9 mouse cellular contexts compared by ENCODE assay signal in the genomic region with DNA sequence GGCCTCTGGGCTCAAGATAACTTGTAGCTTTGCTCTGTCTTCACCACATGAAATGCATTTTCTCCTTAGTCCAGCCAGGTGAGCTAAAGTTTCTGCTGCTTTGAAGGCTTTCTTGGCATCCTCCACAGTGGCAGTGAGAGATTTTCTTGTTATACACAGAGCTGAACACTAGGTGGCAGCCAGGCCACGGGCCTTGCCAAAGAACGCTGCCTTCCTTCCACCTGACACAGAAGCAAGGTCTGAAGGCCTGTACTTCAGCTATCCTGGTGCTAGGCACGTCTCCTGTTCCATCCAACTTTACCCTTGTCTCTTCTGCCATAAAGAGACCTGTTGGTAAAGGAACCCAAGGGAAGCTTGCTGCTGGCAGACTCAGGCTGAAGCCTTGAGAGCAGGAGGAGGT. TPM values are rescaled to one million over a fixed set of nuclear protein-coding genes. Genes with fewer than 3 reads are reported as not detected.
A peak's percentile ranks its signal among the peaks of the same experiment; 100 is the strongest.
DNase-seq lines count a peak whose midpoint lies in the region; ATAC-seq lines count a peak whose summit lies in the region.
"Had no signal": no experiment of that assay in that cellular context is flagged by ENCODE, and none has a peak within 500 bp of the region (broad histone marks: within the 10 kb centered on the region; RNA-seq: fewer than 3 reads in every experiment).

No protein-coding gene starts in this region.

- no peak for ATAC-seq in embryonic facial prominence, embryonic 11.5 days (replicated peaks; ENCODE audit: insufficient number of reproducible peaks, low FRiP score, low TSS enrichment, low read depth)
- ATAC-seq in hindbrain, embryonic 13.5 days (ENCODE audit: low FRiP score) = peak; percentile 63; the same call in 1 of the 2 replicates

- no peak overlapping the region for H3K27ac ChIP-seq in embryonic facial prominence, embryonic 11.5 days (replicated peaks; ENCODE audit: low read depth, low read length)
- no peak overlapping the region for H3K27ac ChIP-seq in hindbrain, embryonic 13.5 days
- no peak overlapping the region for H3K27ac ChIP-seq in midbrain, embryonic 10.5 days (replicated peaks)

- H3K4me2 ChIP-seq in embryonic facial prominence, embryonic 11.5 days (ENCODE audit: low read depth, low read length) = no peak overlapping the region
- no peak overlapping the region for H3K4me2 ChIP-seq in hindbrain, embryonic 13.5 days

- no peak overlapping the region for H3K4me3 ChIP-seq in embryonic facial prominence, embryonic 11.5 days (ENCODE audit: low read depth, low read length)
- no peak overlapping the region for H3K4me3 ChIP-seq in hindbrain, embryonic 13.5 days
- H3K4me3 ChIP-seq in midbrain, embryonic 10.5 days = no peak overlapping the region

- no peak overlapping the region for H3K9ac ChIP-seq in embryonic facial prominence, embryonic 11.5 days (replicated peaks; ENCODE audit: low read length)
- H3K9ac ChIP-seq in hindbrain, embryonic 13.5 days = no peak overlapping the region

- no peaks in the 10 kb centered on the region for H3K27me3 ChIP-seq in embryonic facial prominence, embryonic 11.5 days (ENCODE audit: control insufficient read depth, insufficient read depth, low read length)
- H3K27me3 ChIP-seq in hindbrain, embryonic 13.5 days = no peaks in the 10 kb centered on the region
- no peaks in the 10 kb centered on the region for H3K27me3 ChIP-seq in midbrain, embryonic 10.5 days (ENCODE audit: low read depth, poor library complexity, severe bottlenecking)

- no peaks in the 10 kb centered on the region for H3K36me3 ChIP-seq in embryonic facial prominence, embryonic 11.5 days (replicated peaks; ENCODE audit: control insufficient read depth, insufficient read depth, low read depth, low read length)
- no peaks in the 10 kb centered on the region for H3K36me3 ChIP-seq in hindbrain, embryonic 13.5 days
- H3K36me3 ChIP-seq in midbrain, embryonic 10.5 days = no peaks in the 10 kb centered on the region

- peak; percentile 42 for DNase-seq in gastrocnemius, postnatal 10 days
- no peak for DNase-seq in gastrocnemius, postnatal 25 days
- peak; percentile 7 for DNase-seq in adrenal gland, adult 8-10 months
- DNase-seq in embryonic facial prominence, embryonic 11.5 days (ENCODE audit: low spot score) = peak; percentile 70
- peak; percentile 44 to 54 for DNase-seq in layer of hippocampus, postnatal 25 days (ENCODE audit: extremely low spot score in 1 of 2, low spot score in 1 of 2)
- DNase-seq in midbrain, embryonic 10.5 days (ENCODE audit: low spot score) = peak; percentile 44
- DNase-seq in right cerebral cortex, postnatal 4 days = peak; percentile 47

- WGBS in embryonic facial prominence, embryonic 11.5 days = 15% methylated on average over 3 of the region's 3 CpGs
- 17% methylated on average over 3 of the region's 3 CpGs for WGBS in hindbrain, embryonic 13.5 days
- 13% methylated on average over 3 of the region's 3 CpGs for WGBS in midbrain, embryonic 10.5 days

- H3K4me1 ChIP-seq in embryonic facial prominence, embryonic 11.5 days (ENCODE audit: control insufficient read depth, insufficient read depth, low read length) = no peaks in the 10 kb centered on the region
- H3K4me1 ChIP-seq in hindbrain, embryonic 13.5 days (replicated peaks) = no peaks in the 10 kb centered on the region
- no peaks in the 10 kb centered on the region for H3K4me1 ChIP-seq in midbrain, embryonic 10.5 days

- no peaks in the 10 kb centered on the region for H3K9me3 ChIP-seq in embryonic facial prominence, embryonic 11.5 days (replicated peaks; ENCODE audit: control insufficient read depth, low read length)
- H3K9me3 ChIP-seq in hindbrain, embryonic 13.5 days = no peaks in the 10 kb centered on the region
- no peaks in the 10 kb centered on the region for H3K9me3 ChIP-seq in midbrain, embryonic 10.5 days (replicated peaks)

RNA-seq across cellular contexts. Expression of gene Crnn, which starts 14.1 kb away (rescaled TPM):
- not detected for total RNA-seq in gastrocnemius, postnatal 10 days (2021)
- total RNA-seq in gastrocnemius, postnatal 25 days (2021) = not detected
- not detected for total RNA-seq in adrenal gland, adult 8-10 months (2022)
- polyA plus RNA-seq in embryonic facial prominence, embryonic 11.5 days (2014; fragmentation: Nextera tagmentation; extraction: Ambion mirVana) = not detected in 2 replicates
- not detected in 2 replicates for polyA plus RNA-seq in hindbrain, embryonic 13.5 days (2015; fragmentation: Nextera tagmentation; extraction: Ambion mirVana)
- total RNA-seq in layer of hippocampus, postnatal 25 days (2021) = not detected
- not detected in 2 replicates for polyA plus RNA-seq in midbrain, embryonic 10.5 days (2016; fragmentation: Nextera tagmentation; extraction: Ambion mirVana)
- polyA plus RNA-seq: liver, embryonic 16.5 days had no signal
